Mouse (Mus musculus) CH12.LX (cell line): ENCODE results near the gene Mmp14. TPM values are rescaled to one million over a fixed set of nuclear protein-coding genes. Genes with fewer than 3 reads are reported as not detected.

Experiments
- DNase-seq: peaks from one replicate; pipeline ENCODE4 v3.0.0-alpha.2; 2013; ENCODE audit errors: extremely low read depth
- H3K27ac ChIP-seq: 2 replicates; pipeline ENCODE4 v1.5.1; 2012; ENCODE audit warnings: low read depth, mild to moderate bottlenecking, control low read depth, moderate library complexity; ENCODE audit not compliant: insufficient read depth
- H3K27me3 ChIP-seq: replicated peaks from 2 replicates; pipeline ENCODE3; 2012; ENCODE audit warnings: inconsistent platforms
- H3K36me3 ChIP-seq, 2 experiments: replicated peaks in 1 of 2; 2 replicates each; pipeline versions ENCODE3 to v1.6.1; 2012; ENCODE audit warnings: inconsistent platforms in 1 of 2, low read length in 1 of 2, mild to moderate bottlenecking in 1 of 2, mixed read lengths in 1 of 2, moderate library complexity in 1 of 2; ENCODE audit not compliant: control insufficient read depth in 1 of 2, insufficient read depth in 1 of 2
- H3K4me1 ChIP-seq, 2 experiments: 2 replicates each; pipeline ENCODE4 v1.6.1; 2012; ENCODE audit warnings: inconsistent platforms in 1 of 2, moderate library complexity in 1 of 2; ENCODE audit not compliant: insufficient read depth in 2 of 2, control insufficient read depth in 1 of 2
- H3K4me2 ChIP-seq: 2 replicates; pipeline ENCODE4 v1.6.1; 2012; ENCODE audit warnings: low read depth, mild to moderate bottlenecking, control low read depth; ENCODE audit not compliant: poor library complexity, insufficient read depth, severe bottlenecking
- H3K4me3 ChIP-seq, 3 experiments: fragments of 150-350 bp in 1 of 3; sonication (generic) in 1 of 3; replicated peaks in 1 of 3; 2 replicates each; pipeline versions ENCODE3 to v1.5.1; 2011 to 2012; ENCODE audit warnings: low read depth in 2 of 3, low read length in 2 of 3, mild to moderate bottlenecking in 2 of 3, moderate library complexity in 2 of 3, control low read depth in 1 of 3, improper control_type of control experiment in 1 of 3, inconsistent platforms in 1 of 3, mixed read lengths in 1 of 3; ENCODE audit not compliant: poor library complexity in 1 of 3
- H3K79me2 ChIP-seq: replicated peaks from 2 replicates; pipeline ENCODE4 v1.6.1; 2012; ENCODE audit warnings: mild to moderate bottlenecking, moderate library complexity; ENCODE audit not compliant: control insufficient read depth, poor library complexity, insufficient read depth, severe bottlenecking; ENCODE audit errors: extremely low read depth
- H3K9ac ChIP-seq: 2 replicates; pipeline ENCODE4 v1.6.1; 2012; ENCODE audit warnings: low read depth, mild to moderate bottlenecking, control low read depth, moderate library complexity; ENCODE audit not compliant: insufficient read depth
- H3K9me3 ChIP-seq: replicated peaks from 2 replicates; pipeline ENCODE3; 2012; ENCODE audit warnings: low read length, inconsistent platforms, mixed read lengths
- BHLHE40 ChIP-seq: IDR thresholded peaks from 2 replicates; pipeline ENCODE4 v1.6.1; 2011; ENCODE audit warnings: mild to moderate bottlenecking, low read depth, low read length, improper control_type of control experiment
- CHD1 ChIP-seq: IDR thresholded peaks from 2 replicates; pipeline ENCODE4 v1.6.1; 2012; ENCODE audit warnings: low read depth, low read length, improper control_type of control experiment, inconsistent platforms
- CHD2 ChIP-seq: IDR thresholded peaks from 2 replicates; pipeline ENCODE4 v1.6.1; 2011; ENCODE audit warnings: low read length, improper control_type of control experiment
- CTCF ChIP-seq, 2 experiments: IDR thresholded peaks in 1 of 2; conservative IDR thresholded peaks in 1 of 2; 2 replicates each; pipeline ENCODE4 v1.5.1; 2011 to 2012; ENCODE audit warnings: low read depth in 2 of 2, low read length in 2 of 2, improper control_type of control experiment in 1 of 2, inconsistent platforms in 1 of 2, mild to moderate bottlenecking in 1 of 2, moderate library complexity in 1 of 2
- E2F4 ChIP-seq: IDR thresholded peaks from 2 replicates; pipeline ENCODE4 v1.6.1; 2011; ENCODE audit warnings: low read depth, low read length, improper control_type of control experiment; ENCODE audit not compliant: insufficient replicate concordance
- ELF1 ChIP-seq: IDR thresholded peaks from 2 replicates; pipeline ENCODE4 v1.6.1; 2014; ENCODE audit warnings: low read depth, mild to moderate bottlenecking, inconsistent platforms, low read length, improper control_type of control experiment
- EP300 ChIP-seq: IDR thresholded peaks from 2 replicates; pipeline ENCODE4 v1.6.1; 2011; ENCODE audit warnings: low read length, improper control_type of control experiment
- ETS1 ChIP-seq: conservative IDR thresholded peaks from 2 replicates; pipeline ENCODE4 v1.6.1; 2012; ENCODE audit warnings: low read depth, mild to moderate bottlenecking, inconsistent platforms, low read length, improper control_type of control experiment, moderate library complexity
- GABPA ChIP-seq: IDR thresholded peaks from 2 replicates; pipeline ENCODE4 v1.6.1; 2012; ENCODE audit warnings: low read depth, low read length, improper control_type of control experiment, inconsistent platforms; ENCODE audit not compliant: insufficient replicate concordance
- HCFC1 ChIP-seq: IDR thresholded peaks from 2 replicates; pipeline ENCODE4 v1.6.1; 2012; ENCODE audit warnings: low read depth, mild to moderate bottlenecking, inconsistent platforms, low read length, improper control_type of control experiment
- IRF4 ChIP-seq: IDR thresholded peaks from 2 replicates; pipeline ENCODE4 v1.6.1; 2014; ENCODE audit warnings: low read depth, mild to moderate bottlenecking, inconsistent platforms, low read length, improper control_type of control experiment
- JUN ChIP-seq: IDR thresholded peaks from 2 replicates; pipeline ENCODE4 v1.6.1; 2011; ENCODE audit warnings: low read depth, mild to moderate bottlenecking, low read length, improper control_type of control experiment, moderate library complexity; ENCODE audit not compliant: insufficient read depth
- JUND ChIP-seq: conservative IDR thresholded peaks from 2 replicates; pipeline ENCODE4 v1.6.1; 2011; ENCODE audit warnings: low read depth, low read length, improper control_type of control experiment
- KAT2A ChIP-seq: IDR thresholded peaks from 2 replicates; pipeline ENCODE4 v1.6.1; 2012; ENCODE audit warnings: low read length, improper control_type of control experiment, inconsistent platforms; ENCODE audit not compliant: insufficient replicate concordance
- MAFK ChIP-seq: IDR thresholded peaks from 2 replicates; pipeline ENCODE4 v1.6.1; 2011; ENCODE audit warnings: low read length, improper control_type of control experiment; ENCODE audit not compliant: insufficient replicate concordance
- MAX ChIP-seq: IDR thresholded peaks from 2 replicates; pipeline ENCODE4 v1.6.1; 2011; ENCODE audit warnings: low read length, improper control_type of control experiment
- MAZ ChIP-seq: IDR thresholded peaks from 2 replicates; pipeline ENCODE4 v1.6.1; 2012; ENCODE audit warnings: low read depth, mild to moderate bottlenecking, inconsistent platforms, low read length, improper control_type of control experiment, moderate library complexity
- MEF2A ChIP-seq: IDR thresholded peaks from 2 replicates; pipeline ENCODE4 v1.6.1; 2014; ENCODE audit warnings: low read depth, mild to moderate bottlenecking, inconsistent platforms, low read length, improper control_type of control experiment, borderline replicate concordance
- MXI1 ChIP-seq: IDR thresholded peaks from 2 replicates; pipeline ENCODE4 v1.6.1; 2011; ENCODE audit warnings: mild to moderate bottlenecking, low read depth, low read length, improper control_type of control experiment
- MYC ChIP-seq: IDR thresholded peaks from 2 replicates; pipeline ENCODE4 v1.6.1; 2011; ENCODE audit warnings: low read depth, mild to moderate bottlenecking, improper control_type of control experiment, low read length
- NELFE ChIP-seq: IDR thresholded peaks from 2 replicates; pipeline ENCODE4 v1.6.1; 2011; ENCODE audit warnings: low read depth, low read length, improper control_type of control experiment
- NRF1 ChIP-seq: IDR thresholded peaks from 2 replicates; pipeline ENCODE4 v1.6.1; 2014; ENCODE audit warnings: low read depth, mild to moderate bottlenecking, inconsistent platforms, low read length, improper control_type of control experiment, moderate library complexity
- PAX5 ChIP-seq: IDR thresholded peaks from 2 replicates; pipeline ENCODE4 v1.6.1; 2012; ENCODE audit warnings: low read length, inconsistent platforms, mixed read lengths
- POLR2A ChIP-seq: IDR thresholded peaks from 2 replicates; pipeline ENCODE4 v1.6.1; 2011; ENCODE audit warnings: low read depth, mild to moderate bottlenecking, improper control_type of control experiment, low read length
- POLR2AphosphoS2 ChIP-seq: IDR thresholded peaks from 2 replicates; pipeline ENCODE4 v1.6.1; 2011; ENCODE audit warnings: low read depth, low read length, improper control_type of control experiment
- RAD21 ChIP-seq: IDR thresholded peaks from 2 replicates; pipeline ENCODE4 v1.6.1; 2011; ENCODE audit warnings: low read depth, mild to moderate bottlenecking, low read length, improper control_type of control experiment, moderate library complexity
- RCOR1 ChIP-seq: conservative IDR thresholded peaks from 2 replicates; pipeline ENCODE4 v1.6.1; 2012; ENCODE audit warnings: low read depth, mild to moderate bottlenecking, inconsistent platforms, low read length, improper control_type of control experiment
- SIN3A ChIP-seq: IDR thresholded peaks from 2 replicates; pipeline ENCODE4 v1.6.1; 2012; ENCODE audit warnings: low read length, improper control_type of control experiment, inconsistent platforms
- SMC3 ChIP-seq: IDR thresholded peaks from 2 replicates; pipeline ENCODE4 v1.6.1; 2011; ENCODE audit warnings: low read depth, low read length, improper control_type of control experiment
- TBP ChIP-seq: conservative IDR thresholded peaks from 2 replicates; pipeline ENCODE4 v1.6.1; 2011; ENCODE audit warnings: low read depth, low read length, improper control_type of control experiment
- TCF12 ChIP-seq: IDR thresholded peaks from 2 replicates; pipeline ENCODE4 v1.6.1; 2014; ENCODE audit warnings: low read depth, mild to moderate bottlenecking, inconsistent platforms, low read length, improper control_type of control experiment
- UBTF ChIP-seq: IDR thresholded peaks from 2 replicates; pipeline ENCODE4 v1.6.1; 2012; ENCODE audit warnings: low read depth, mild to moderate bottlenecking, inconsistent platforms, low read length, improper control_type of control experiment, moderate library complexity
- USF1 ChIP-seq: IDR thresholded peaks from 2 replicates; pipeline ENCODE4 v1.6.1; 2014; ENCODE audit warnings: low read depth, mild to moderate bottlenecking, inconsistent platforms, low read length, improper control_type of control experiment
- USF2 ChIP-seq: conservative IDR thresholded peaks from 2 replicates; pipeline ENCODE4 v1.6.1; 2011; ENCODE audit warnings: low read depth, low read length, improper control_type of control experiment
- ZC3H11A ChIP-seq: IDR thresholded peaks from 2 replicates; pipeline ENCODE4 v1.6.1; 2012; ENCODE audit warnings: low read depth, mild to moderate bottlenecking, inconsistent platforms, low read length, improper control_type of control experiment
- ZKSCAN1 ChIP-seq: IDR thresholded peaks from 2 replicates; pipeline ENCODE4 v1.6.1; 2012; ENCODE audit warnings: low read depth, inconsistent platforms, low read length, improper control_type of control experiment, borderline replicate concordance
- ZMIZ1 ChIP-seq: IDR thresholded peaks from 2 replicates; pipeline ENCODE4 v1.6.1; 2012; ENCODE audit warnings: low read depth, mild to moderate bottlenecking, inconsistent platforms, low read length, improper control_type of control experiment
- ZNF384 ChIP-seq: IDR thresholded peaks from 2 replicates; pipeline ENCODE4 v1.6.1; 2012; ENCODE audit warnings: low read depth, low read length, improper control_type of control experiment, inconsistent platforms
- dilution Hi-C: fragments of 300-500 bp; cut with MboI; formaldehyde crosslinking; loops from 2 replicates; pipeline ENCODE4 v1.14.3; 2020; ENCODE audit warnings: low sequenced_read_pairs; ENCODE audit not compliant: extremely low pct_unique_long_range_greater_than_20kb, extremely low pct_ligation_motif_present
- in situ Hi-C: fragments of 300-500 bp; cut with MboI; formaldehyde crosslinking; loops from 3 replicates; pipeline ENCODE4 v1.14.3; 2019; ENCODE audit warnings: low sequenced_read_pairs, low pct_ligation_motif_present, low pct_unique_long_range_greater_than_20kb, mixed read lengths
- polyA plus RNA-seq: library from polyadenylated mRNA; unstranded; fragments of >175 nt; gene quantifications from 2 replicates; pipeline ENCODE4 v1.2.1, GENCODE M21; 2012; ENCODE audit warnings: low read depth; ENCODE audit not compliant: insufficient read length
- total RNA-seq, 2 experiments: library from RNA; depleted of rRNA; stranded (reverse); fragments of 300-350 nt in 1 of 2; fragments of >200 nt in 1 of 2; gene quantifications; 2 replicates each; pipeline ENCODE4 v1.2.3; 2012 to 2014

Gene Mmp14
- total and polyA plus RNA-seq, 3 experiments: 0.08 TPM; not detected in 1

GRCm38 (mm10) chr14:54426689-54427398, 4.6 kb upstream of the Mmp14 start, which contains the start of gene Mrpl52:
Mrpl52 (plus strand) TSS chr14:54426909.
- peaks cover 0 to 25% of the 10 kb centered on the region in 2 experiments; a peak in 2 of 4 replicates for H3K4me1 ChIP-seq
- peak; percentile 90 for DNase-seq
- no peaks in the 10 kb centered on the region for H3K9me3 ChIP-seq
- H3K36me3 ChIP-seq: peaks cover 13 to 29% of the 10 kb centered on the region in 2 experiments
- H3K79me2 ChIP-seq: no peaks in the 10 kb centered on the region
- dilution Hi-C loops (no loop called here), in situ Hi-C loops (no loop called here)
- peak within 1 kb of the TSS; percentile 78 to 86 (median 78) for H3K4me3 ChIP-seq
- peak within 1 kb of the TSS; percentile 95 for H3K4me2 ChIP-seq
- H3K27me3 ChIP-seq: no peaks in the 10 kb centered on the region
- TF ChIP-seq ETS1 (peak; percentile 82), ZKSCAN1 (no peak), MAFK (no peak), MAZ (no peak), SIN3A (peak; percentile 99), NRF1 (peak; percentile 76), CTCF (conservative IDR thresholded peaks at IDR 0.05 in 1 of 2, IDR thresholded peaks at IDR 0.05 in 1 of 2; ENCODE audit: low read depth in 2 of 2, low read length in 2 of 2) (no peak), CHD1 (peak; percentile 63; the same call in 1 of the 2 replicates), ELF1 (peak; percentile 93), MXI1 (peak; percentile 97), SMC3 (no peak), JUND (0 out of 2 replicates have a peak, but pooled peaks have one; percentile 4), PAX5 (no peak), TBP (peak; percentile 63; the same call in 1 of the 2 replicates), UBTF (no peak), MAX (peak; percentile 97), RAD21 (no peak), GABPA (no peak), CHD2 (peak; percentile 71; the same call in 1 of the 2 replicates), POLR2AphosphoS2 (peak; percentile 74; the same call in 1 of the 2 replicates), E2F4 (no peak), IRF4 (peak; percentile 92), RCOR1 (peak; percentile 51; the same call in 1 of the 2 replicates), USF2 (peak; percentile 18; the same call in 1 of the 2 replicates), BHLHE40 (peak; percentile 77), KAT2A (peak; percentile 79; the same call in 1 of the 2 replicates), MYC (peak; percentile 97), ZMIZ1 (peak; percentile 76), POLR2A (peak; percentile 90), HCFC1 (peak; percentile 83), ZC3H11A (peak; percentile 76), JUN (no peak), TCF12 (peak; percentile 96), USF1 (peak; percentile 49), ZNF384 (no peak; the same call in 1 of the 2 replicates), NELFE (peak; percentile 81), MEF2A (peak; percentile 38; the same call in 1 of the 2 replicates), EP300 (peak; percentile 36; the same call in 1 of the 2 replicates)
- peak within 1 kb of the TSS; percentile 98 for H3K9ac ChIP-seq
- H3K27ac ChIP-seq: peak within 1 kb of the TSS; percentile 23
